Mouse (Mus musculus) C2C12 (cell line): ENCODE measurements at regions not wholly inside any gene's neighbourhood (a gene's known extent, or its start where the extent isn't known, plus 50 kb on each side); places are given as distances from the start of the nearest gene placed in this dataset.

Experiments used
- CEBPB ChIP-seq: IDR thresholded peaks from one replicate; pipeline ENCODE4 v1.6.1; 2011; ENCODE audit warnings: low read depth, mild to moderate bottlenecking, control low read depth, moderate library complexity
- CTCF ChIP-seq: IDR thresholded peaks from one replicate; pipeline ENCODE4 v1.5.1; 2011; ENCODE audit not compliant: control insufficient read depth, insufficient read depth, insufficient read length
- FOSL1 ChIP-seq: IDR thresholded peaks from one replicate; pipeline ENCODE4 v1.8.0; 2011; ENCODE audit warnings: mild to moderate bottlenecking, low read length; ENCODE audit not compliant: poor library complexity, insufficient read depth, severe bottlenecking
- MAX ChIP-seq: IDR thresholded peaks from one replicate; pipeline ENCODE4 v1.6.1; 2011; ENCODE audit warnings: mild to moderate bottlenecking, control low read depth
- MYOD1 ChIP-seq: IDR thresholded peaks from one replicate; pipeline ENCODE4 v1.6.1; 2011; ENCODE audit warnings: low read depth; ENCODE audit not compliant: control insufficient read depth, insufficient read length
- MYOG ChIP-seq: IDR thresholded peaks from one replicate; pipeline ENCODE4 v1.6.1; 2011; ENCODE audit not compliant: control insufficient read depth, insufficient read length; ENCODE audit errors: extremely low read depth
- USF1 ChIP-seq: IDR thresholded peaks from one replicate; pipeline ENCODE4 v1.6.1; 2011; ENCODE audit warnings: low read depth, mild to moderate bottlenecking, control low read depth, moderate library complexity

GRCm38 (mm10) chr17:7652037-7652436 is 175.1 kb downstream of the Fndc1 start:
- TF ChIP-seq CTCF, result no peak
- no peak for TF ChIP-seq CEBPB
- no peak for TF ChIP-seq MYOD1
- no peak for TF ChIP-seq USF1
- no peak for TF ChIP-seq MAX
- TF ChIP-seq MYOG, result no peak
- TF ChIP-seq FOSL1, result no peak
